Mouse (Mus musculus) gastrocnemius, adult 18-20 months (tissue): ENCODE measurements at regions not wholly inside any gene's neighbourhood (a gene's known extent, or its start where the extent isn't known, plus 50 kb on each side); places are given as distances from the start of the nearest gene placed in this dataset.

ENCODE experiments used
- DNase-seq: peaks from one replicate; pipeline ENCODE4 v3.0.0; 2021; ENCODE audit warnings: low spot score

- no peak for DNase-seq
Observed at GRCm38 (mm10) chr6:91619009-91619408, 64.8 kb upstream of the Slc6a6 start.

DNA sequence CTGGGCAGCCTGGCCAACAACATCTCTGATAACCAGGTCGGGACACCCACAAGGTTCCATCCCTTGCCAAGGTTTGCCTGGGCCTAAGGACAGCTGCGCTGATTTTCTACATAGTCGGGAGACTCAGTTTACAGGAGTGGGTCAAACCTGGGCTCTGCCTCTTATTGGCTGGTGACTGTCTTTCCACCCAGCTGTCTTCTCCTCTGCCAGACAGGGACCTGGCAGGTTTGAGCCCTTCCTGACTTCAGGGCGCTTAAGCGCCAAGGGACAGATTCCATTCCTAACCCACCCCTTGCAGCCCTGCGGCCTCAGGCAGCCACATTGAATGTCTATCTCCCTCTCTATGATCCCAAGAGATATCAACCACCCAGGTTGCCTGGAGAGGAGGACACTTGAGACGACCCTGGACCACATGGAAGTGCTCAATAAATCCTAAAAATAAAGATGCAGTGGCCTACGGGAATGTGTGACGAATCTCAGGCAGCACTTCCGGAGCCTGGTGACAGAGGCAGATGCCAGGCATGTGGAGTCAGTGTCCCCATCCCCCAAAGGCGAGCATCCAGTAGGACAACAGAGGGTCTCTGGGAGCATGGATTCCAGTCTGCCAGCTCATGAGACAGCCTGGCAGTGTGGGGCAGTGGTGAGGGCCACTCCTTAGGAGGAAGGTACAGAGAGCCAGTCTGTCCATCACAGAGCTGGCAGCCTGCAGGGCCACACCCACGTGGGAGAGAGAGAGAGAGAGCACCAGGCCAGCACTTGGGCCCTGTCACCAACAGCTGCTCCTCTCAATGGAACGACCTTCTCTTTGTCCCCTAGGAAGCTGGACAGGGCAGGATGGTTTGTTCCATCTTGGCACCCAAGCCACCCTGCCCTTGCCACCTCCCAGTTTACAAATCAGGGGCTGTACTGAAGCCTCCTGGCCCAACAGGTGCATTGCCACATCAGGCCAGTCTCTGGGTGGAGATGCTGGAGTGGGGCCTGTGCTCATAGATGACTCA is 63.8 kb upstream of the Slc6a6 start:
- DNase-seq = peak; percentile 82

DNA sequence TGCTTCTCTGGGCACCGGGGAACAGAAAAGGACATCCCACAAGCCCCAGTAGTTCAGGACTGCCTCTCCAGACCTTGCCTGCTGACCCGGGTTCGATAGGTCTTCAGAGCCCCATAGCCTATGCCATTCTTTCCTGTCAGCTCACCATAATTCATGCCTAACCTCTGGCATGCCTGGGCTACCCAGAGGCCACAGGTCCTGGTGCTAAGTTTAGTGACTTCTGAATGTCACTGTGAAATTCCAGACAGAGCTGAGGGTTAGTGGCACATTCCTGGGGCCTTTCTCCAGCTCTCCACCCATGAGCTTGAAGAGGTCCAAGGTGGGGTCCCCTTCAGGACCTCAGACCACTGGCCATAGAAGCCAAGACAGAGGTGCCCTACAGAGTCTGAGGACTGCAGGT is 62.4 kb upstream of the Slc6a6 start:
- DNase-seq = peak; percentile 48

DNA sequence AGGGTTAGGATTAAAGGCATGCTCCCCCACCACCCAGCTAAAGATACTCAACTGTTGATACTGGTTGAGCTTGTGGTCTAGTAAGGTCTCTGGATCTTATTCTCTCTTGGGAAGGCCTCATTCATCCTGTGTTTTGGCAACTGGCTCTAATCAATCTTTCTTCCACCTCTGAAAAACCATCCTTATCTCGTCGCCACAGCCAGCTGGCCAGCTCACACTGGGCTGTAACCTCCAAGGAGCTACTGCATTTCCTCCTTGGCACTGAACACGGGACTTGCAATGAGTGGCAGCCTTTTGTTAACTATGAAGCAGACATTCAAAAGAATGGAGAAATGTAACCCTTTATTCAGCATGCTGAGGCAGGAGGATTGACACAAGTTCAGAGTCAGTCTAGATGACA is 61.4 kb upstream of the Slc6a6 start:
- DNase-seq = no peak

- no peak for DNase-seq
Observed at GRCm38 (mm10) chr6:91623646-91624045, 60.2 kb upstream of the Slc6a6 start.

GRCm38 (mm10) chr6:91629230-91629629 is 54.6 kb upstream of the Slc6a6 start:
- no peak for DNase-seq

DNA sequence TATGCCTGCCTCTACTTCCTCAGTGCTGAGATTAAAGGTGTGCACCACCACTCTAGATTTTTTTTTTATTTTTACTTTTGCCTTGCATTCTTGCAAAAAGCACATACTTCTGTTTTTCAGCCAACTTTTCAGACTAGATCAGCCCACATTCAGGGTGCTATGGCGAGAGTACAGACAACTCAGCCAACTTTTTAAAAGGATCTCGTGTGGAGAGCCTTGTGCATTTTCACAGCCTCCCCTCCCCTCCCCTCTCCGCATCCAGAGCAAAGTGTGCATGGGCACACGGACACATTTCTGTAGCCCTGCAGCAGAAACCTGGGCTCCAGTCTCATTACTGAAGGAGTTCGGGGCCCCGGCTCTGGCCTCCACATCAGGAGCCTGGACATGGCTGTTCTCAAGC is 52.6 kb upstream of the Slc6a6 start:
- DNase-seq = no peak
